Mouse (Mus musculus) intestine, embryonic 14.5 days (tissue): Measurements from ENCODE around the gene Olfr71. TPM values are rescaled to one million over a fixed set of nuclear protein-coding genes. Genes with fewer than 3 reads are reported as not detected.

Source experiments
- ATAC-seq: fragments of 200-750 bp; cut with Nextera tagmentation; replicated peaks from 2 replicates; pipeline ENCODE4 v1.8.0; 2017; ENCODE audit warnings: low read depth, moderate number of reproducible peaks, moderate TSS enrichment, moderate library complexity; ENCODE audit not compliant: low FRiP score, low TSS enrichment
- DNase-seq: peaks from one replicate; pipeline ENCODE4 v3.0.0-alpha.2; 2018; ENCODE audit warnings: low spot score
- H3K27ac ChIP-seq: fragments of 300-500 bp; sonication (generic); 2 replicates; pipeline ENCODE4 v1.5.1; 2014; ENCODE audit warnings: low read depth, mild to moderate bottlenecking, control low read depth
- H3K27me3 ChIP-seq: fragments of 300-500 bp; sonication (generic); replicated peaks from 2 replicates; pipeline ENCODE4 v1.6.1; 2014; ENCODE audit warnings: low read length, control low read depth; ENCODE audit not compliant: control insufficient read depth, insufficient read depth
- H3K36me3 ChIP-seq: fragments of 300-500 bp; sonication (generic); 2 replicates; pipeline ENCODE4 v1.6.1; 2014; ENCODE audit warnings: low read length, control low read depth; ENCODE audit not compliant: control insufficient read depth, insufficient read depth
- H3K4me1 ChIP-seq: fragments of 300-500 bp; sonication (generic); replicated peaks from 2 replicates; pipeline ENCODE4 v1.6.1; 2014; ENCODE audit warnings: low read length, control low read depth, mixed read lengths; ENCODE audit not compliant: control insufficient read depth, insufficient read depth
- H3K4me2 ChIP-seq: fragments of 300-500 bp; sonication (generic); 2 replicates; pipeline ENCODE4 v1.6.1; 2014; ENCODE audit warnings: low read length
- H3K4me3 ChIP-seq: fragments of 300-500 bp; sonication (generic); 2 replicates; pipeline ENCODE4 v1.5.1; 2014; ENCODE audit warnings: low read depth, low read length, control low read depth, mixed read lengths
- H3K9ac ChIP-seq: fragments of 300-500 bp; sonication (generic); 2 replicates; pipeline ENCODE4 v1.6.1; 2014; ENCODE audit warnings: mild to moderate bottlenecking, low read length
- H3K9me3 ChIP-seq: fragments of 300-500 bp; sonication (generic); 2 replicates; pipeline ENCODE4 v1.6.1; 2016; ENCODE audit warnings: low read length, control low read depth; ENCODE audit not compliant: control insufficient read depth
- WGBS: fragments of 180-500 bp; shearing (Covaris S2); extraction: QIAGEN DNeasy Blood & Tissue Kit; methylation state at CpG from one replicate; pipeline ENCODE4 v1.1.7; 2014; 5-methylcytosine and 5-hydroxymethylcytosine counted together
- polyA plus RNA-seq: library from polyadenylated mRNA; unstranded; fragments of >200 nt; fragmentation: Nextera tagmentation; extraction: Ambion mirVana; gene quantifications from 2 replicates; pipeline ENCODE4 v1.2.1, GENCODE M21; 2014

Olfr71 gene
- polyA plus RNA-seq, 1 experiment from 2014 or later = not detected

DNA sequence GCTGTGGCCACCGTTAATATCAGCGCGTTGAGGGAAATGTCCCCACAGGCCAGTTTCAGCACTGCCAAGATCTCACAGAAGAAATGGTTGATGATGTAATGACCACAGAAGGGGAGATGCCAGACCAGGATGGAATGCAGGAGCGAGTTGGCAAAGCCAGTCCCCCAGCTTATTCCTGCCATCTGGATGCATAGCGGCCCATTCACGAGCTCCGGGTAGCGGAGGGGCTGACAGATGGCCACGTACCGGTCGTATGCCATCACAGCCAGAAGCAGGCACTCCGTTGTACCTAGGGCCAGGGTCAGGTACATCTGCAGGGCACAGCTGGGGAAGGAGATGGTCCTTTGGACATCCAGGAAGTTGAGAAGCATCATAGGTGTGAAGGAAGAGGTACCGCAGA lies 13.5 kb downstream of the Olfr71 start:
- Histone ChIP-seq H3K4me1 (no peaks in the 10 kb centered on the region), H3K27ac (no peak overlapping the region), H3K9ac (no peak overlapping the region), H3K9me3 (no peaks in the 10 kb centered on the region), H3K27me3 (no peaks in the 10 kb centered on the region), H3K4me3 (no peak overlapping the region), H3K4me2 (no peak overlapping the region), H3K36me3 (no peaks in the 10 kb centered on the region)
- no peak for DNase-seq
- ATAC-seq = no peak
- WGBS = 92% methylated on average over 13 of the region's 13 CpGs

DNA sequence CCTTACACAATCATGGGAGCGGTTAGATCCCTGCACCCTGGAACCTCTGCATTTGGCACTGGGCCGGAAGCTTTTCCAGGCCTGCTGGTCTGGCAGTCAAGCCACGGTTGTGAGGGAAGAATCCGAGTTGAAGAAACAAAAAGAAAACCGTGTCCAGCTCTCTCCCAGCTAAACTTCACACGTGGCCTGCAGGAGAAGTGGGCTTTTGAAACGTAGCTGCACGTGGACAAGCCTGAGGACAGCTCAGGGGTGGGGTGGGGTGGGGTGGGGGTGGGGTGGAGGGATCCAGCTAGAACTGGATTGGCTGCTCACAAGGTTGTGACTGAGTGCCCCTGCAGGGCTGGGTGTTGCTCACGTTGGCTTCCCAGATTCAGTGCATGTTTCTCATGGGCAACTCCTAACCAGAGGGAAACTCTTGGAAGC lies 14.8 kb downstream of the Olfr71 start:
- ATAC-seq (no peak), DNase-seq (peak; percentile 57)
- Histone ChIP-seq H3K4me2 (no peak overlapping the region), H3K9ac (no peak overlapping the region), H3K27ac (no peak overlapping the region), H3K36me3 (0 out of 2 replicates have a peak, but pooled peaks cover under 1% of the 10 kb centered on the region), H3K9me3 (no peaks in the 10 kb centered on the region), H3K4me1 (no peaks in the 10 kb centered on the region), H3K4me3 (no peak overlapping the region), H3K27me3 (no peaks in the 10 kb centered on the region)
- WGBS = 24% methylated on average over 9 of the region's 9 CpGs

DNA sequence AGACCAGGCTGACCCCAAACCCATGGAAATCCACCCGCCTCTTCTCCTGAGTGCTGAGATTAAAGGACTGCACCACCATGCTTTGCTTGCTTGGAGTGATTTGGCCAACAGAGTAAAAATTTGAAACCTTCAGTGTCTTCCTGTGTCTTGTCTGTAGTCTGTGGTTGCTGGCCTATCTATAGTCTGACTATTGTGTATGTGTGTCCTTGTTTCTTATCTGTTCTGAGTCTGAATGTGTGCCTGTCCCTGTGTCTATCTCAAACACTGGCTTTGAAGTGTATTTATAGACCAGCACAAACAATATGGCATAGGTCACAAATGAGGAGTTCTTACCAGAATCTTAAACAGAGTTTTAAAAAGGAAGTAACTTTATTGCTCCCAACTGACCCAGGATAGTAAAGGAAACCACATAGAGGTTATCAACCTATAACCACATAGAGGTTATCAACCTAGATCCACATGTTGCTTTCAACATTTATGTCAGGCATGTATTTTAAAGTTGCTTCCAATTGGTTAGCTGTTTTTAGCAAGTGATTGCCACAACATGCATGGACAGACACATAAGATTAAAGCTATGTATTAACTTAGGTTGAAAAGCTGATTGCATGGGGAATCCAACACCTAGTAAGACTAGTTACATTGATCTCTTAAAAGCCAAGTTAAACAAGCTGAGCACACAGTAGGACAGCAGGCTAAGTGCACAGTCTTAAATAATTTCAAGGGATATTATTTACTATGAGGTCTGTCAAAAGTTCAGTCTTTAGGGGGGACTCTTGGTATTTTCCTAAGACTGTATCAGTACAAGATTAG lies 15.4 kb downstream of the Olfr71 start:
- DNase-seq = no peak
- no peak overlapping the region for H3K27ac ChIP-seq
- no peak for ATAC-seq
- H3K9ac ChIP-seq = no peak overlapping the region
- H3K4me3 ChIP-seq = no peak overlapping the region
- no peaks in the 10 kb centered on the region for H3K27me3 ChIP-seq
- no peaks in the 10 kb centered on the region for H3K9me3 ChIP-seq
- 93% methylated on average over 1 of the region's 1 CpGs for WGBS
- no peak overlapping the region for H3K4me2 ChIP-seq
- H3K4me1 ChIP-seq = no peaks in the 10 kb centered on the region
- H3K36me3 ChIP-seq = peaks cover 4% of the 10 kb centered on the region

DNA sequence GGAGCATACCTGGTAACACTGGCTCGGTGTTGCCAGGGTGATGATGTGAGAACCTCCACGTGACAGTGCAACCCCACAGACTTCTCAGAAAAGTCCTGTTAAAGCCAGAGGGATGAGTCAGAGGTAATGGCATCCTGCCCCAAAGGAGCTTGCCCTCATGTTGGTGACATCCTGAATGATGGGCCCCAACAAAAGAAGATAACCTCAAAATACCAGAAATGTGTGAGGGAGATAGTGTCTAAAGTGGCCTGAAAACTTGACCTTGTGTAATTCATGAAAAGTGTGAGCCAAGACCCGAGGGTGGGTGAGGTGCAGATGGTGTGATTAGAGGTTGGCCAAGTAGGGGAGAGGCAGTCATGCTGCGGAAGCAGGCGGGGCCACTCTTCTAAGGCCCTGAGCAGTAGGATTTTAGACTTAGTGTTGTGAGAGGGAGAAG lies 16.2 kb downstream of the Olfr71 start:
- Histone ChIP-seq H3K4me3 (no peak overlapping the region), H3K9me3 (no peaks in the 10 kb centered on the region), H3K4me2 (no peak overlapping the region), H3K9ac (no peak overlapping the region), H3K27me3 (no peaks in the 10 kb centered on the region), H3K4me1 (no peaks in the 10 kb centered on the region), H3K27ac (no peak overlapping the region), H3K36me3 (peaks cover 8% of the 10 kb centered on the region)
- ATAC-seq (no peak), DNase-seq (no peak)
- 66% methylated on average over 5 of the region's 5 CpGs for WGBS

DNA sequence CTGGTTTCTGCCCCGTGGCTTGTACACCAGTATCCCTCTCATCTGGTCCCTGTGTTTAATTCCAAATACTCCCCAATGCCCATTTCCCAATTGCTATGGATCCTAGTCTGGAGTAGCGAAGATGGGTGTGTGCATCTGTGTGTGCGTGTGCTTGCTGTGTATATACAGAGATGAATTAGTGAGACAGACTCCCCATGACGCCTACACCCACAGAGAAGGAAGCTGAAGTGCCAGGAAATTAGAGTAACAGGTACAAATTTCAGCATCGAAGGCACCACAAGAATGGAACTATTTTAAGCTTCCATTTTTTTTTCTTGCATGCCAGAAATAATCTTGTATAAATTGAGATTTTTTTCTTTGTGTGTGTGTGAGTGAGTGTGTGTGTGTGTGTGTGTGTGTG lies 19.0 kb downstream of the Olfr71 start:
- Histone ChIP-seq H3K4me2 (no peak overlapping the region), H3K4me1 (no peaks in the 10 kb centered on the region), H3K9ac (no peak overlapping the region), H3K27ac (no peak overlapping the region), H3K27me3 (no peaks in the 10 kb centered on the region), H3K36me3 (peaks cover 24% of the 10 kb centered on the region), H3K4me3 (no peak overlapping the region), H3K9me3 (no peaks in the 10 kb centered on the region)
- DNase-seq (no peak), ATAC-seq (no peak)
- WGBS = 79% methylated on average over 5 of the region's 5 CpGs

DNA sequence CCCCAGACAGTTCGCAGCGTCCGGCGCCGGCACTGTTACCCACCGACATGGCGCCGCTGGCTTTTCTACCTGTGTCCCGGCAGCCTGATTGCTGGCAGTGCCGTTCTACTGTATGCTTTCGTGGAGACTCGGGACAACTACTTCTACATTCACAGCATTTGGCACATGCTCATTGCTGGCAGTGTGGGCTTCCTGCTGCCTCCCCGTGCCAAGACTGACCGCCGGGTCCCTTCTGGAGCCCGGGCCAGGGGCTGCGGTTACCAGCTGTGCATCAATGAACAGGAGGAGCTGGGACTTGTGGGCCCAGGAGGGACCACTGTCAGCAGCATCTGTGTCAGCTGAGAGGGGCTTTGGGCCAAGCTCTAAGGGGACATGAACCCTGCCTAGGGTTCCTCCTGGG lies 20.0 kb downstream of the Olfr71 start:
- DNase-seq (no peak), ATAC-seq (no peak)
- no peak overlapping the region for H3K9ac ChIP-seq
- H3K9me3 ChIP-seq = no peaks in the 10 kb centered on the region
- no peaks in the 10 kb centered on the region for H3K27me3 ChIP-seq
- peaks cover 31% of the 10 kb centered on the region for H3K36me3 ChIP-seq
- no peak overlapping the region for H3K4me3 ChIP-seq
- H3K4me2 ChIP-seq = no peak overlapping the region
- H3K4me1 ChIP-seq = no peaks in the 10 kb centered on the region
- 94% methylated on average over 17 of the region's 17 CpGs for WGBS
- H3K27ac ChIP-seq = no peak overlapping the region

DNA sequence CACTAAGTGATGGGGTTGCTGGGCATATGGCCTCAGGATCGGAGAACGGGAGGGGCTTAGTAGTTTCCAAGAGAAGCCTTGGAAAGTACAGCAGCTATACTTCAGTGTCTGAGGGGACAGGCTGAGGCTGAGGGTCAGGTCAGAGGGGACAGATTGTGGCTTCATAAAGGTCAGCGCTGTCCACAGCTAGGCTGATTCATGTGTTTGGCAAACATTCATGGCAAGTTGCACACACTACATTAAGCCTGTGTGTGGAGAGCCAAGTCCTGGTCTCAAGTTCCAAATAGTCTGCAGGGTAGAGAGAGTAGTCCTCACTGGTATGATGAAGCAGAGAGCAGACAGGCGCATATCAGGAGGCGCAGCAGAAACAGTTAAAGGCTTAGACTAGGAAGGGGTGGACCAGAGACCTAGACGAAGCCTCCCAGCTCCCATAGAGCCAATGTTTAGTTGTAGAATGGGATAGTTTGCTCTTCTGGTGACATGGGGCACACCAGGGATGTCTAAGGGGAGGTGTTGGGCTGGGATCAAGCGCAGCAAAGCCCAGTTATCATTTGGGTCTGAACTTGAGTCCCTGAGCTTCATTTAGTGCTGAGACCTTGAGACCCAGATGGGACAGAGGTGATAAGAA lies 30.5 kb downstream of the Olfr71 start:
- H3K27ac ChIP-seq = no peak overlapping the region
- WGBS = 87% methylated on average over 7 of the region's 7 CpGs
- no peak overlapping the region for H3K4me3 ChIP-seq
- no peaks in the 10 kb centered on the region for H3K4me1 ChIP-seq
- H3K36me3 ChIP-seq = 0 out of 2 replicates have a peak, but pooled peaks cover 6% of the 10 kb centered on the region
- H3K4me2 ChIP-seq = no peak overlapping the region
- DNase-seq (no peak), ATAC-seq (no peak)
- no peaks in the 10 kb centered on the region for H3K27me3 ChIP-seq
- no peak overlapping the region for H3K9ac ChIP-seq
- H3K9me3 ChIP-seq = no peaks in the 10 kb centered on the region

DNA sequence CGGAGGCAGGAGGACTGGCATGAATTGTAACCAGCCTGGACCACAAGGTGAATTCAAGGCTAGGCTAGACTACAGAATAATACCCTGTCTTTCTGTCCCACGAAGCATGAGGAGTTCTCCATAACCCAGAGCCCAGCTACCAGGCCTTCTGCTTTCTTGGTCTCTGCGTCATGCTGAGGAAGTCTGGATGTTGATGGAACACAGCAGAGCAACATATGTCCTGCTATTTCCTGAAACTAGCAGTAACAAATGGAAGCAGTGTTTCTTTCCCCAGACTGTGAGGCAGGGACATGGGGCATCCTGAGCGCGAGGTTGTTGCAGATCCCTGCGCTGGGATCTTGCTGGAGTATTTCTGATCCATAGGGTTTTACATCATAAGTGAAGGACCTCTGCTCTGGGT lies 31.5 kb downstream of the Olfr71 start:
- 87% methylated on average over 6 of the region's 6 CpGs for WGBS

More for the DNA sequence above, 31.5 kb downstream of the Olfr71 start:
- H3K27ac ChIP-seq = no peak overlapping the region
- no peaks in the 10 kb centered on the region for H3K9me3 ChIP-seq
- ATAC-seq (no peak), DNase-seq (no peak)
- no peak overlapping the region for H3K9ac ChIP-seq
- no peaks in the 10 kb centered on the region for H3K27me3 ChIP-seq
- H3K4me1 ChIP-seq = no peaks in the 10 kb centered on the region
- H3K4me3 ChIP-seq = no peak overlapping the region
- H3K36me3 ChIP-seq = 0 out of 2 replicates have a peak, but pooled peaks cover 6% of the 10 kb centered on the region
- H3K4me2 ChIP-seq = no peak overlapping the region
